Mouse (Mus musculus) liver, embryonic 16.5 days (tissue): Measurements from ENCODE around the gene Rpl21. TPM values are rescaled to one million over a fixed set of nuclear protein-coding genes. Genes with fewer than 3 reads are reported as not detected.

ENCODE experiments used
- ATAC-seq: fragments of 200-750 bp; cut with Nextera tagmentation; 2 replicates; pipeline ENCODE4 v1.8.0; 2017; ENCODE audit warnings: low read depth, mild to moderate bottlenecking, moderate number of reproducible peaks, moderate library complexity
- H3K27ac ChIP-seq: fragments of 300-500 bp; sonication (generic); 2 replicates; pipeline ENCODE4 v1.5.1; 2014; ENCODE audit warnings: mild to moderate bottlenecking, low read length
- H3K27me3 ChIP-seq: fragments of 300-500 bp; sonication (generic); 2 replicates; pipeline ENCODE4 v1.6.1; 2014; ENCODE audit warnings: low read depth, low read length, mixed read lengths; ENCODE audit not compliant: control insufficient read depth, insufficient read depth
- H3K36me3 ChIP-seq: fragments of 300-500 bp; sonication (generic); 2 replicates; pipeline ENCODE4 v1.6.1; 2014; ENCODE audit warnings: mild to moderate bottlenecking; ENCODE audit not compliant: control insufficient read depth, insufficient read depth
- H3K4me1 ChIP-seq: fragments of 300-500 bp; sonication (generic); 2 replicates; pipeline ENCODE4 v1.6.1; 2014; ENCODE audit warnings: low read depth, low read length, mixed read lengths; ENCODE audit not compliant: control insufficient read depth
- H3K4me2 ChIP-seq: fragments of 300-500 bp; sonication (generic); 2 replicates; pipeline ENCODE4 v1.6.1; 2014; ENCODE audit warnings: low read depth, low read length, mixed read lengths
- H3K4me3 ChIP-seq: fragments of 300-500 bp; sonication (generic); 2 replicates; pipeline ENCODE4 v1.5.1; 2014; ENCODE audit warnings: low read depth, mild to moderate bottlenecking, low read length
- H3K9ac ChIP-seq: fragments of 300-500 bp; sonication (generic); 2 replicates; pipeline ENCODE4 v1.6.1; 2014; ENCODE audit warnings: low read depth, low read length
- H3K9me3 ChIP-seq: fragments of 300-500 bp; sonication (generic); replicated peaks from 2 replicates; pipeline ENCODE4 v1.6.1; 2016; ENCODE audit warnings: low read length; ENCODE audit not compliant: control insufficient read depth
- WGBS: fragments of 180-500 bp; shearing (Covaris S2); extraction: QIAGEN DNeasy Blood & Tissue Kit; methylation state at CpG from one replicate; pipeline ENCODE4 v1.1.7; 2014; ENCODE audit not compliant: insufficient replicate concordance; 5-methylcytosine and 5-hydroxymethylcytosine counted together
- polyA plus RNA-seq: library from polyadenylated mRNA; unstranded; fragments of >200 nt; fragmentation: Nextera tagmentation; extraction: Ambion mirVana; gene quantifications from 2 replicates; pipeline ENCODE4 v1.2.1, GENCODE M21; 2015

Gene Rpl21
- polyA plus RNA-seq, 1 experiment from 2014 or later: 251 TPM

DNA sequence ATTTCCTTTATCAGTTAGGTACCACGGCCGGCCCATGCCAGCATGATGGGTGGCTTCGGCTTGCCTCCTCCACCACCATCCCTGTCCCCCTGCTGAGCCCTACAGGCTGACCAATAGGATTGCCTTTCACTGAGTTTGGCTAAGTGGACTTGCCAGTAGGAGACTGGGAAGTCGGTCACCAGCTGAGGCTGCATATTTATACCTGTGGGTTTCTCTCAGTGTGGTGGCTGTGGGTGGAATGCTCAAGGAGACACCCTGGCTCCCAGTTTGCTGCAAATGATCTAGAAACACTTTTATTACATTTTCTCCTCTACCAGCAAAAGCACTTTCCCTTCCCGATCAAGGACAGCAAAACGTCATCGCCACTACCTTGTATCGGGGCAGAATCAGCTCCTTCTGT, 15.1 kb upstream of the Rpl21 start:
- Histone ChIP-seq H3K9ac (no peak overlapping the region), H3K36me3 (no peaks in the 10 kb centered on the region), H3K4me2 (no peak overlapping the region), H3K27me3 (no peaks in the 10 kb centered on the region), H3K9me3 (no peaks in the 10 kb centered on the region), H3K4me1 (no peaks in the 10 kb centered on the region), H3K4me3 (no peak overlapping the region), H3K27ac (no peak overlapping the region)
- no peak for ATAC-seq
- 76% methylated on average over 8 of the region's 8 CpGs for WGBS

DNA sequence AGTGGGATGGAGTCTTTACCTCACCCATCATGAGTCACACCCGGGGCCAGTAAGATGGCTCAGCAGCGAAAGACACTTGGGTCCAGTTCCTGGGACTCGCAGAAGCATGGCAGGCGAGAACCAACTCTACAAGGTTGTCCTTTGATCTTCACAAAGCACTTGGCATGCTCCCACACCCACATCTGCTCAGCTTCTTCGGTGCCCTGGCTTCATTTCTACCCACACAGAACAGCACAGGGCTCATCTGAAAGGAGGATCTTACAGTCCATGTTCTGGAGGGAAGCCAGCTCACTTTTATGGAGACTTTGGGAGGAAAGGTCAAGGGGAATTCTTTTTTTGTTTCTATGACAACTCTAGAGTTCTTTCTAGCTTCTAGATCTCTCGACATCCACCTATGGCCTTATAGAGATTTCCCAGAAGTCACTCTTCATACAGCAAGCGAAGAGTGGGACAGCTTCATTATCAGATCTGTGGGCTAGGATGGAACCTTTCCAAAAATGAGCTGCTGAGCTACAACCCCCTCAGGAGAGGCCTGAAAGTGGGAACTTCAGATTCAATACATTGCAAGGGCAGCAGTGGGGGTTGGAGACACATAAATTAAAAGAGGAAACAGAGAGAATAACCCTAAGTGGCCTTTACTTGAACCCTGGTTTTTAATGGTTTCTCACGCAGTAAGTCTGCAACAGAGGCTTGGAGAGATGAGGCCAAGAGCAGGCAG, 13.6 kb upstream of the Rpl21 start:
- Histone ChIP-seq H3K27ac (no peak overlapping the region), H3K4me2 (no peak overlapping the region), H3K9me3 (no peaks in the 10 kb centered on the region), H3K4me1 (no peaks in the 10 kb centered on the region; the same call in 1 of the 2 replicates), H3K4me3 (no peak overlapping the region), H3K36me3 (no peaks in the 10 kb centered on the region), H3K27me3 (no peaks in the 10 kb centered on the region), H3K9ac (no peak overlapping the region)
- ATAC-seq: 0 out of 2 replicates have a peak, but pooled peaks have one; percentile 35
- 62% methylated on average over 8 of the region's 8 CpGs for WGBS

DNA sequence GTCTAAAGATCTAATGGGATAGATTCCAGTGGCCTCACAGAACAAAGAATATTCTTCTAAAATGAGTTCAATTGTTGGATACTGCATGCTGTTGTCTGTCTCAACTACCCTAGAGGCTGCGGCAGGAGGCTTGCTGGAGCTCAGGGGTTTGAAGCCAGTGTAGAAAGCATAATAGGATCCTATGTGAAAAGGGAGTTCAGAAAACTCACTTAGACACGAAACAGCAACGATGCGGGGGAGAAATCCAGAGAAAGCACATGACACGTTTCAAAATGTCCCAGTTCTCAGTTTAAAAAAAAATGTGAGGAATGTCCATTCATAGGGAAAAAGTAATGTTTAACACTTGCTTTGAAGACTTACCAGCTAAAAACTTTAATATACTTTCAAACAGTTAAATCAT, 9.7 kb upstream of the Rpl21 start:
- no peak overlapping the region for H3K9ac ChIP-seq
- no peak overlapping the region for H3K27ac ChIP-seq
- no peak overlapping the region for H3K4me2 ChIP-seq
- no peak overlapping the region for H3K4me3 ChIP-seq
- H3K27me3 ChIP-seq: no peaks in the 10 kb centered on the region
- no peaks in the 10 kb centered on the region for H3K9me3 ChIP-seq
- H3K36me3 ChIP-seq: no peaks in the 10 kb centered on the region
- peaks cover 7% of the 10 kb centered on the region for H3K4me1 ChIP-seq
- no peak for ATAC-seq
- WGBS: 81% methylated on average over 5 of the region's 5 CpGs

DNA sequence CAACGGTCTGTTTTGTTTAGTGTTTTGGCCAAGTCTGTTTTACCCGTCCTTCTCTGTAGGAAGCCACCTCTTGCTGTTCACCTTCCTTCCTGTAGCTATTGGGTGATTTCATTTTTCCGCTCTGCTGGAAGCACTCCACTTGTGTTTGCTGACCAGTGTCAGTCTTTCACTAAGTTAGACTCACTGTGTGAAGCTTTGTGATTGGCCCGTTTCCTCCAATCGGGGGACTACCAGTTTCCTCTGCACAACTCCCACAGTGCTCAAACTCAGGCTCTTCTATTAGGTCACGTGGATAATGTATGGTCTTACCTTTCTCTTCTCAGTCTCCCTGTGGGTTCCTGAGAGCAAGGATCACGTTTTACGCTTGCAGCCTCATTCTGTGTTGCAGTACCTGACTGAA, 3.2 kb upstream of the Rpl21 start:
- WGBS: 15% methylated on average over 8 of the region's 8 CpGs
- Histone ChIP-seq H3K4me2 (peak overlapping the region; percentile 51), H3K4me1 (peaks cover 26% of the 10 kb centered on the region), H3K27ac (peak overlapping the region; percentile 51), H3K4me3 (peak overlapping the region; percentile 38), H3K9me3 (no peaks in the 10 kb centered on the region), H3K9ac (peak overlapping the region; percentile 45), H3K36me3 (peaks cover 5% of the 10 kb centered on the region), H3K27me3 (no peaks in the 10 kb centered on the region)
- ATAC-seq: peak; percentile 20

DNA sequence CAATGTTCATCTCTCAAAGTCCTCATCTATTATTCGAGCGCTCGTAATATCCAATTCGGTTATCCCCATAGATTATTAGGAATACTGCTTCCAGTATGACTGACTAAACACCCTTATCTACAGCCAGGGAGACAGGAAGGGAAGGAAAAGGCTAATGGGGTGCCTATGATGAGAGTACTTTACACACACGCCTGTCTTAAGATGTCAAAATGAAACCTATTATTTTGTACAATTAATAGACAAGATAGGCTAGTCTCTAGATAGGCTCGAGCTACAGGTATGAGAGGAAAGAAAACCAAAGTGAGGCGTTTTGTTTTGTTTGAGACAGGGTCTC, 288 bp upstream of the Rpl21 start:
- Histone ChIP-seq H3K9ac (peak overlapping the region; percentile 94), H3K4me1 (peaks cover 28% of the 10 kb centered on the region), H3K27ac (peak overlapping the region; percentile 92), H3K36me3 (peaks cover 33% of the 10 kb centered on the region), H3K27me3 (no peaks in the 10 kb centered on the region), H3K4me2 (peak overlapping the region; percentile 87), H3K4me3 (peak overlapping the region; percentile 92), H3K9me3 (no peaks in the 10 kb centered on the region)
- ATAC-seq: no peak
- 44% methylated on average over 7 of the region's 7 CpGs for WGBS

DNA sequence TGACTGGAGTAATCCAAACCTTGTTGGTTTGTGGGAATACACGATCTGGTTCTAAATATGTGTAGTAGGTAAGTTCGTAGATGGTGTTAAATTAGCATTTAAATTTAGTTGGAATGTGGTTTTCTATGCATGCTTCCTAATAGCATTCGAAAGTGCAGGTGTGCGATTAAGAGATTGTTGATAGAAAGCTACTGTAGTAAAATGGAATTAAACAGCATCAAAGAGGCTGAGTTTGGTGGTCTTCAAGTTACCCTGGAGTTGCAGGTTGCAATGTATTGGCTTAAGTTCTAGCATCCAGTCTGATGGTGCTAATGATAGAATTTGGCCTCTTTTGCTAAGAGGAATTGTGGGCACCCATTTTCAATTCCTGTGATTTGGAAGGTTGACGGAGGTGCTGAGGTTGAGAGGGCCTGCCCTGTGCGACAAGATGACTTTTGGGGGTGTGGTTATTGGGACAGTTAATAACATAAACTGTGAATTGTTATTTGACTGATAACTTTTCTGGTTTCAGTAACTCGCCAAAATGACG, 1.0 kb downstream of the Rpl21 start:
- H3K27me3 ChIP-seq: no peaks in the 10 kb centered on the region
- ATAC-seq: no peak
- peak overlapping the region; percentile 87 for H3K4me2 ChIP-seq
- WGBS: 4% methylated on average over 8 of the region's 8 CpGs
- peaks cover 28% of the 10 kb centered on the region for H3K4me1 ChIP-seq
- peak overlapping the region; percentile 92 for H3K4me3 ChIP-seq
- peak overlapping the region; percentile 94 for H3K9ac ChIP-seq
- H3K27ac ChIP-seq: peak overlapping the region; percentile 92
- H3K9me3 ChIP-seq: no peaks in the 10 kb centered on the region
- H3K36me3 ChIP-seq: peaks cover 42% of the 10 kb centered on the region

DNA sequence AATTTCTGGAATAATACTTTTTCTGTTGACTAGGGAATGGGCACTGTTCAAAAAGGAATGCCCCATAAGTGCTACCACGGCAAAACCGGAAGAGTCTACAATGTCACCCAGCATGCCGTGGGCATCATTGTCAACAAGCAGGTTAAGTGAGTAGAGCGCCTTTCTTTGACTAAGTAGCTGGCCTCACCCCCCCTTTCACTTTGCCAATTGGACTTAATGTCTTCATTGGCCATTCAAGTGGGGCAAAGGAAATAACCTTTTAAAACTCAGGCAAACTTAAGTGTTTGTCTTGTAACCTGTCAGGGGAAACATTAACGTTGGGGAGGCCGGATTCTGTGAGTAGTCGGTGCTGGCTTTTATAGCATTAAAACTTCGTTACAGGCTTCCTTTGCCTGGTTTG, 2.3 kb downstream of the Rpl21 start:
- no peak for ATAC-seq
- Histone ChIP-seq H3K27ac (0 out of 2 replicates have a peak overlapping the region, but pooled peaks have one; percentile 48), H3K4me2 (peak overlapping the region; percentile 87), H3K36me3 (peaks cover 42% of the 10 kb centered on the region), H3K9ac (no peak overlapping the region), H3K4me1 (peaks cover 24% of the 10 kb centered on the region), H3K27me3 (no peaks in the 10 kb centered on the region), H3K9me3 (no peaks in the 10 kb centered on the region), H3K4me3 (peak overlapping the region; percentile 92; the same call in 1 of the 2 replicates)
- WGBS: 45% methylated on average over 8 of the region's 8 CpGs

DNA sequence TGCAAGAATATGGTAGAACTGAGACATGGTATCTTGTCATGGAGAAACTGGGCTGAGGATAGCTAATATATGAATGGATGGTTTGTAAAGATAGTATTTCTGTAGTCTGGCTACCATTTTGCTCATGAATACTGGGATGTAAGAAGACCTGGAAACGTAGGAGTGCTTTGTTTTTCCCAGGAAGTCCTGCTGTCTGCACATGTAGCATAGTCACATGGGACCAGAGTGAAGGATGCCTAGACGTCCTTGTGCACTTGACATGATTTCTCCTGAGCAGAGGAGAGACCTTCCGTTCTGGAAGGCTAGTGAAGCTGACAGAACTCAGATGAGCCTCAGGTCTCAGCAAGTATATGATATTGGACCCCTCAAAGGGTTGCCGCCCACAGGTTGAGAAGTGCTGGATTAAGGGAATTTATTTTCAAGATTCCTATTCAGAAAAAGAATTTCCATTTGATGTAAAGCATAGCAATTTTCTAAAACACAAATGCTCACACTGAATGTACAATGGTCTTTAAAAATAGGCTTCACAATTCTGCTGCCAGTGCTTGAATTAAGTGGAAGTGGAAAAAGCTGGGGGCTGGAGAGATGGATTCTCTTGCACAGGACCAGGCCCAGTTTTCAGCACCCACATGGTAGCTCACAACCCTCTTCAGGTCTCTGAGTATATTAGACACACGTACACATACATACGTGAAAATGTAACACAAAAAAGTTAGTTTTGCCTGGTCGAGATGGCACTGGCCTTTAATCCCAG, 5.5 kb downstream of the Rpl21 start:
- Histone ChIP-seq H3K9me3 (no peaks in the 10 kb centered on the region), H3K36me3 (peaks cover 42% of the 10 kb centered on the region), H3K9ac (no peak overlapping the region), H3K27me3 (no peaks in the 10 kb centered on the region), H3K4me2 (no peak overlapping the region), H3K4me3 (no peak overlapping the region), H3K27ac (no peak overlapping the region), H3K4me1 (peaks cover 18% of the 10 kb centered on the region)
- no peak for ATAC-seq
- 64% methylated on average over 7 of the region's 7 CpGs for WGBS
